Mouse (Mus musculus) cerebellum, adult 2 months (tissue): ENCODE results near the gene Olfr1033.

Experiments
- CTCF ChIP-seq: fragments of 200-500 bp; IDR thresholded peaks from 2 replicates; pipeline ENCODE4 v1.5.1; 2011; ENCODE audit warnings: low read depth, mild to moderate bottlenecking, control low read depth, low read length, moderate library complexity, borderline replicate concordance; ENCODE audit not compliant: insufficient read depth
- POLR2A ChIP-seq: fragments of 200-500 bp; IDR thresholded peaks from 2 replicates; pipeline ENCODE4 v1.6.1; 2011; ENCODE audit warnings: low read length, control low read depth, borderline replicate concordance; ENCODE audit not compliant: insufficient read depth

DNA sequence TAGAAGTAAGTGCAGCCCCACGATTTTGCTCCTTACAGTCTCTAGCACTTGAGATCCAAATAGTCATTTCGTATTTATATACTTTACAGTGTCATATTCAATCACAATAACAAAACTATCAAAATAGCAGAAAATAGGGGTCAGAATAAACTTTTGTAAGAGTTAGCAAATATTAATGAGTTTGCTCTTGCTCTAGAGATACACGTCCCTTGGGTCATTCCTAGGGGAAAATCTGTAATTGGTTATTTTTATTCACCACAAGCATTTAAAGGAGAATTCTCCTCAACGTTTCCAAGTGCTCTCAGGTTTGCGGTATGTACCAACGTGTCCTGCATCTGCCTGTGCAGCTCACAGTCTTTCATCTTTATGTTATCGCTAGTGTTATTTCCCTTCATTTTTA, 15.2 kb upstream of the Olfr1033 start, which contains the start of gene Olfr1032:
- TF ChIP-seq CTCF (no peak), POLR2A (no peak)
